Mouse (Mus musculus) natural killer cell, adult 2 months (primary cell): ENCODE measurements at regions not wholly inside any gene's neighbourhood (a gene's known extent, or its start where the extent isn't known, plus 50 kb on each side); places are given as distances from the start of the nearest gene placed in this dataset.

ENCODE experiments used
- DNase-seq, 2 experiments: peaks; one replicate each; pipeline ENCODE4 v3.0.0; 2022; ENCODE audit warnings: low spot score in 2 of 2

DNA sequence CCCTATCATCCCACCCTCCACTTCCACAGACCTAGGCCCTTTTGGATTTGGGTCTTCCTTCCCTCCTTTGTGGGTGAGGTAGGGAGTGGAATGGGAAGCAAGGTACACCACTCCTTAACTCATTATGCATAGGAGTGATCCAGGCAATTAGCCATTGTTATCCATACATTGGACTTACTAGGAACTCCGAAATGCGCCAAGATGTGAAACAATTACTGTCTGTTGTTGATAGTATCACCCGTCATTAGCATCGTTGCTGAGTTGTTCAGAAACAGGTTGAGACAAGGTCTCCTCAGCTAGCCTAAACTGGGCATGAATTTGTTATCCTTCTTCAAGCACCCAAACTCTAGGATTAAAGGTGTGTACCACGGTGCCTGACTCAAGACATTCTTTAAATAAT lies 246.3 kb upstream of the Hnrnpa3 start:
- DNase-seq: no peak

DNA sequence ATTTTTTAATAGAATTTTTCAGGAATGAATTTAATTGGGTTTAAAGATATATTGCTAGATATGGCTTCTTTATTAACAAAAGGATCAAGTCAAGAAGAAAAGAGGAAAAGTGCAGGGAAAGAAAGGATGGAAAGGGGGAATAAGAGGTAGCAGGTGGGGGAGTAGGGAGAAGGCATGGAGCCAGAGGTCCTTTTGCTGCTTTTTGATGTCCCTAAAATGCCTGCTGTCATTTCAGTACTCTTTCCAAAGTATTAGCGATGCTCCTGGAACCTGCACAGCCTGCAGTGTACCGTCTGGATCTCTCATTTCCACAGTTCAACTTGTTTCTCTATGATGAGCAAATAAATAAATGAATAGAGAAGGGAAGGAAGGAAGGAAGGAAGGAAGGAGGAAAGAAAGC lies 240.4 kb upstream of the Hnrnpa3 start:
- no peak for DNase-seq

DNA sequence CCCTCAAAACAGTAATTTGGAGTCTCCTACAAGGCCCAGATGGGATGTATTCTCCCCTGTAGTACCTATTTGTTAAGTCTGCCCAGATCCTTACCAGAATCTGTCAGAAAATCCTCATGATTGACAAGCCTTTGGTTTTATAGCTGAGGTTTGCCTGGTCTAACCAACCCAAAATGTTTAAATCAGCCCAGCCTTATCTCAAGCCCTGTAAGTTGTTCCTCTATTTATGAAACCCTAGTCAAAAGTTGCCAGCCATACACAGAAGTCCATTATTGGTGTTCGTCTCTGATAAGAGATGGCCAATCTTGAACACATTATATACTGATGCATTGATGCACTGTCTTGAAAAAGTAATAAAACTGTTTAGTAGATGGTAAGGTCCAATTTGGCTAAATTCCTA lies 239.9 kb upstream of the Hnrnpa3 start:
- no peak for DNase-seq

DNA sequence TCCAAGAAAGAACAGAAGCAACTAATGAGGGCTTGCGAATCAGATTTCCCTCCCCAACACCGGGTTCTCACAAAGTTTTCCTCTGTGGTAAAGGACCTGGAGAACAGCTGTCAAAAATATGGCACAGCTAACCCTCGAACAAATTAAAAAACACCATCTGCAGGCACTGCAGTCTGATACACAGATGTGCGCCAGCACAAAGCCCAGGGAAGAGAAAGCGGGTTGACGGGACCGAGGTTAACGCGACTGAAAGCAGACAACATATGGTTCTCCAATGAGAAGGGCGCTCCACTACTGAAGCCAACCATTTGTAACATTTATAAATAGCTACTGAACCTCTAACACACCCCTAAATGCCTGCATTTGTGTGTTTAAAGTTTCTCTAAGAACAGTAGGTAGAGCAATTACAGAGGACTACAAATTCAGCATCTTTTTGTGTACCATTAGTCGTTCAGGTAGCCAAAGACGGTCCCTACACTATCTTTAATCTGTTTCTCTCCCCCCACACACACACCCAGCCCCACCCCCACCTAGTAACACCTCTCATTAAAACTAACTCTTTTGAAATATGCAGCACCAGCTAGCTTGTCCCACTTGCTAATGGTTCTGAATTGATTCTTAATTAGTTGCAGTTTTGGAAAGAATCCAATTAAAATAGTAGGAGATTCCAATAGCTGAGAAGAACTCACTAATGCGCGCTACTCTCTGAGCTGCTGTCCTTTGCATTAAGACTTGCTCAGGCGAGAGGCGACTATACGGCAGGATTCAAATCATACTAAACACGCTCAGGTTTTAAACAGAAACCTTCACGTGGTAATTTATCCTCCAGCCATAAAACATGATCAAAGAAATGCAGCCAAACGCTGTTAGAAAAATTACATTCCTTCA lies 236.0 kb upstream of the Hnrnpa3 start:
- no peak for DNase-seq

DNA sequence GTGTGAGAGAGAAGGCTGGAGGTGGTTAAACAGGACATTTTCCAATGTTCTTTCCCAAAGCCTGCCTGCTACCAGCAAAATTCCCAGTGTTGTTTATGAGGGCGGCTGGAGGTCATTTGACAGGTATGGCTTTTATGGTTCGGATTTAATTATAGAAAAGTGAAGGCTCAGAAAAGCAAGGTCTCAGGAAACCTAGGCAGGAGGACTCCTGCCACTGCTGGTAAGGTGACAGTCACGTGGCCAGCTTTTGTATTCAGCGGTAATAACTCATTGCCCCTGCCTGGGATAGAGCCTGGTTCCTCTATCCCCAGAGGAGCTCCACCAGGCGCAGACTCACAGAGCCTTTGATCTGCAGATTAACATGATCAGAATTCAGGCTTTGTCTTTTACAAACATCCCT lies 235.2 kb upstream of the Hnrnpa3 start:
- DNase-seq: no peak

DNA sequence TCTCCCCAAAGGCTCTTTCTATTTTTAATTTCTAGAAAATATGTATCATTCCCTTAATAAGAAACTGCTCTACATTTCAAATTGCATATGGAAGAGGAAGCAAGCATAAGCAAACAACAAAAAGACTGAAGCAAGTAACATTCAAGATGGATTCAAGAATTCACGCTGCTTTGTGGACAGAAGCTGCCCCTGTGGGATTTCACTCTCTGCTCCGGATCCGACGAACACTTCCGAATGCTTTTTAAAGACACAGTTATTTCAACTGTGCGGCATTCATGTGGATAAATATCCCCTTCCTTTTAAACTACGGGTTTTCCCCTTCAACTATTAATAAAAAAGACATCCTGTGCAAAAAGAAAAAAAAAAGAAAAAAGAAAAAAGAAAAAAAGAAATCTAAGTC lies 234.7 kb upstream of the Hnrnpa3 start:
- DNase-seq: no peak

DNA sequence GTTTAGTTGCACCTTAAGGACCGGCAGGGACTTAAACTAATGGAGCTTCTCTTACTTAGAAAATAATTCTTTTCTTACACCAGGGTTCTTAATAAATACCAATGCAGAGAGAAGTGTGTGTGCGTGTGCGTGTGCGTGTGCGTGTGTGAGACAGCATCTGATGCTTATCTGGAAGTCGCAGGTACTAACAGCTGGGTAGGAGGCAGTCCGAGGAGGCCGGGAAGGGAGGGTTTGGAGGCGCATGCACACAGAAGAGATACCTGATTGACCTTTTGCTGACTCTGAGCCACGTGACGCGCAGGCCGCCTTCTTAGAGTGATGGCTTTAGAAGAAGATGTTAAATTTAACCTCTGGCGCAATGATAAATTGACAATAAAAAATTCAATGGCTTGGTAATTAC lies 234.2 kb upstream of the Hnrnpa3 start:
- DNase-seq: no peak

DNA sequence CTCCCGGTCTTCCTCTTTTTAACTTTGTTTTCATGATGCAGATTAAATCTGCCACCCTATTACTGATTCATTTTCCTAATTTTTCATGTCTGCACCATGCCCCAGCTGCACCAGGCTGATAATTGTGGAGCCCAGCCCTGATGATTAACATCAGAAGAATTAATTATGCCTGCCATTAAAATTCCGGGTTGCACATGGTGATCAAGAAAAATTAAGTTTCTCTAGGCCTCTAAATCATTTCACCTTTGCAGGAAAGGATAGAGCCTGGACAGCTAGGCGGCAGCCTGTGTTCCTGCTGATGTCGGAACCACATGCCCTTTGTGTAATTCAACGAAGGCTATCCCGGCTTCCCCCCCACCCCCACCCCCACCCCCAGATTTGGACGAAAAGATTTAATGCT lies 233.7 kb upstream of the Hnrnpa3 start:
- DNase-seq: no peak

DNA sequence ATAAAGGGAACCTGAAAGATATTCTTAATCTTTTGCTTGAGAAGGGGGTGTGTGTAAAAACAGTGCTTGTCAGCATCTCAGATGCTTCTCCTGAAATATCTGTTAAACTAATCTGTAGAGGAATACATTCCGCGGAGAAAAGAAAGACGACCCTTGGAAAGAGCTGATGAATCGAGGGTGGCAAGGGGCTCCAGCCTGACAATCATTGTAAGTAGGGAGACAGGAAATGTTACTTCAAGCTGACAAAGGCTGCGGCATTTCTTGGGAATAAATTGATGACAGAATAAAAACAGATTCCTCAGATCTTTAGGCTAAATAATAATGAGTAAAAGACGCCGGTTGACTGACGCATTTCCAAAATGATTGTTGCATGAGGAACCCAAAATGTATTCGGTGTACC lies 233.3 kb upstream of the Hnrnpa3 start:
- DNase-seq: no peak

DNA sequence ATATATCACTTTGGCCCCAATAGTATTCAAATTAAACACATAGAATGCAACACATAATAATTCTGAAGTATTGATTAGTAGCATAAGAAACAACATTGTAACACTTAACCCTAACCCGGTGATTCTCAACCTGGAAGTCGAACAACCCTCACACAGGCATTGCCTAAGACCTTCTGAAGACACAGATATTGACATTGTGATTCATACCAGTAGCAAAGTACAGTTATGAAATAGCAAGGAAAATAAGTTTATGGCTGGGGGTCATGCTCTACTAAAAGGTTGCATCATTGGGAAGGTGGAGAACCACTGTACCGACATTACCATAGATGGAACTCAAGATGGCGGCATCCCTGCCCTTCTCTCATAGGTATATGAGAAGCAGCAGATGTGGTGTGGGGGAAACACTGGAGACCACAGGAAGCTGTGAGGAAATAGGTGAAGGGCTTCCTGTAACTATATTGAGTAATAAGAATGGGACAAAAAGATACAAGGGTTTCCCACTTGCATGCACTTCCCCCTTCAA lies 231.1 kb upstream of the Hnrnpa3 start:
- DNase-seq: no peak

DNA sequence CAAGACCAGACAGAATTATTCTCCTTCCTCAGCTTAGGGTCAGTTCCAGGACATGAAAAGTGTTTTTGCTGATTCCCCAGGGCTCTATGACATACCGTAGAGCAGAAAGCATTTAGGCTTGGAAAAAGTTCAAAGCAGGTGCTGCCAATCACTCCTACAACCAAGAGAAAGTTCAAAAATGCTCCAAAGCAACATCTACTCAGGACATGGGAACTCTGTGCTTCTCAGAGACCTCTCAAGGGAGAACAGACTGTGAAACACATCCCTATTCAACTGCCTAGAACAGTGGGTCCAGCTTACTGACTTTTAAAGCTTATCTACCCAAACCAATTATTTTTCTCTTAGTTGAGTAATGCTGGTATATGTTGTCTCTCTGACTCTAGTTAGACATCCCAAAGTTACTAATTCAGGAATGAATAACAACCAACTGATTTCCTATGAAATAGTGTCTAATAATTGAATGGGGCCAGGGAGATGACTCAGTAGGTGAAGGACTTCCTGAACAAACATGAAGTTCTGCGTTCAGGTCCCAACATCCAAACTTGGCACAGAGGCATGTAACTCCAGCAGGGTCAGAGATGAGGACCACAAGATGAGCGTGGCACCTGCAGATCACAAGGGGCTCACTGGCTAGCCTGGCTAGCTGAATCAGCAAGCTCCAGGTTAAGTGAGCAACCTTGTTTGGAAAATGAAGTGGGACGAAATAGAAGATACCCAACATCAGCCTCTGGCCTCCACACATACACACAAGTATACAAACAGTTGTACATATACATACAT lies 228.7 kb upstream of the Hnrnpa3 start:
- DNase-seq: no peak

DNA sequence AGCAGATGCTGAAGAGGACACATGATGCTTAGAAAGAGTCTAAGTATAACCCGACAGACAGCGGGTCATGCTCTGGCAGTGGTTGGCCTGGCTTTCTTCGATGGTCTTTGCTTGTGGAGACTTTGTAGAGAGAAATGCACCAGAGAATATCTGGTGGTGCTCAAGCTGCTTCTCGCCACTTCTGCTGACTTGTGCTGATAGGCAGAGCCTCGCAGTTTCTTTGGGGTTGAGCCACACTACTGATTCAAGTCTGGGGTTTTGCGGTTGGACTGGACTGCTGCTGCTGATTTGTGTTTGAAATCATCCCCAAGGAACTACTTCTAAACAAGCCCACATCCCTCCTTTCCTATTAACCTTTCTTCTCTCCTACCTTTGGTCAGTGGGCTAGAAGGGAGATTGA lies 227.1 kb upstream of the Hnrnpa3 start:
- no peak for DNase-seq

DNA sequence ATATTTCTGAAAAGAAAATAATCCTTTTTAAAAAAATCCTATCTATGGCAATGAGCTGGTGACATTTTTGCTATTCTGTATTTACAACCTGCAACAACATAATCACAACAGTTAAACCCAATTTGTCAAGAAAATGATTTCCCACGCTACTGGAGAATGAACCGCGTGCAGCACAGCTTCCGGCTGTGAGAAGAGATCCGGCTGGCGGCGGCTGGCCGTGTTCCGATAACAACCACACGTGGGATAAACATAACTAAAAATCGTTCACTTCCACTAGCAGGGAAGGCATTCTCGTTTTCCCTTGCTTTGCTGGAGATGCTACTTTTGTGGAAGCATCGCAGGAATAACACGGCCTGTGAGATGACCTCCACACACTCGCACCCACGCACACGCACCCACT lies 224.5 kb upstream of the Hnrnpa3 start:
- DNase-seq: no peak

DNA sequence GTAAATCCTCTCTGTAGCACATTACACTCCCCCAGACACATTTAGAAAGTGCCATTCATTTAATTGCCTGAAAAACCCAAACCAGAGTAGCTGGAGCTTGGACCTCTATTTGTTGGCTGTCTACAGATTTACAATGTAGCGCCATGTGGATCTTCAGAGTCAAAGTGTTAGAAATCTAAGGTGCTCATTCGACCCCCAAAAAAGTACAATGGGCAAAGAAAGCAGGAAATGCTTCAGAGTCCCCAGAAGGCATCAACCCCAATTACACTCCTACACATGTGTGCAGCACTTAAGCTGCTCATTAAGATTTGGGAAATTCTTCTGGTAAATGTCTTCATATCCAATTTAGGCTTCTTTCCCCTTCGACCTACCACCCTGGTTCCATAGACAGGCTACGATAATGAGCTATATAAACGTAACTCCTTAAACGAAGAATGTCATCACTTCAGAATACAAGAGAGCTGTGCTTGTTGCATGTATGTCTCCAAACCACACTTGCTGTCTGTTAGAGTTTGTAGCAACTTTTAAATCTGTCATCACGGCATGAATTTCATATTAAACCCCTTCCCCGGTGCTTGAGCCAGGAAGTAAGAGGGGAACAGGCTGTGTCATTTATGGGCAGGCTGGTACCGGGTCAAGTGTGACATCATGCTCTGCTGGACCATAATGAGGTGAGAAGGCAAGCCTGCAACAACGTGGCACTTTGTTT lies 219.4 kb upstream of the Hnrnpa3 start:
- DNase-seq: no peak

DNA sequence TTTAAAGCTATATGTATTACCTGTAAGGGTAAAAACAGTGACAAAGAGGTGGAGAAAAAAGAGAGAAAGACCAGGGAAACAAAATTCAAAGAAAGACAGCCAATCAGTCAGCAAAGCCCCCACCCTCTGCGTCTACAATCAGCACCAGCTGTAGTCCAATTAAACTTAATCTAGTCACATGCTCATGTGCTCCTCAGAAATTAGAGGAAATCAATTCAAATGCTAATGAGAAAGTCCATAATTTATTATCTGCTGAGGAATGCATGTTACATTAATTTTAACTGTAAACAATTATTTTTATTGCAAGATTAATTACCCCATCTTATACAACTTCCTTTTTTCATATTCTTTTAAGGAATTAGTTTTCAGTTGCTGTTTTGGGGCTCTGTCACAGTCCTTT lies 216.4 kb upstream of the Hnrnpa3 start:
- DNase-seq: no peak

DNA sequence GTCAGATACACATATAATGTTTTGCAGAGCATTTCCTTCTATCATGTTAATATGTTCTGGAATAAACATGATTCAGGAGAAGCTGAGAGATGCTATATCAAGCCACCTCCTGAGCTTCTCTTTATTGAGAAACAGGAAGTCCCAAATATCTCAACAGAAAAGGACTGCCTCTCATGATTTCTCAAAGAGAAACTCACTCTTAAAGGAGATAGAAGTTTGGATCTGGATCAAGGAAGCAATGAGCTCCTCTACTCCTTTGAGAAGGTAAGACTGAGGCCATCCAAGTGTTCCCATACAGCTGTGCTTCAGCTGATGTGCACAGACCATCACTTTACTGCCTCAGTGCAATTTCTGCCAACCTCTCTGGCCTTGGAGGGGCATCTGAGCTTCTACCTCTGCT lies 213.9 kb upstream of the Hnrnpa3 start:
- DNase-seq: no peak

DNA sequence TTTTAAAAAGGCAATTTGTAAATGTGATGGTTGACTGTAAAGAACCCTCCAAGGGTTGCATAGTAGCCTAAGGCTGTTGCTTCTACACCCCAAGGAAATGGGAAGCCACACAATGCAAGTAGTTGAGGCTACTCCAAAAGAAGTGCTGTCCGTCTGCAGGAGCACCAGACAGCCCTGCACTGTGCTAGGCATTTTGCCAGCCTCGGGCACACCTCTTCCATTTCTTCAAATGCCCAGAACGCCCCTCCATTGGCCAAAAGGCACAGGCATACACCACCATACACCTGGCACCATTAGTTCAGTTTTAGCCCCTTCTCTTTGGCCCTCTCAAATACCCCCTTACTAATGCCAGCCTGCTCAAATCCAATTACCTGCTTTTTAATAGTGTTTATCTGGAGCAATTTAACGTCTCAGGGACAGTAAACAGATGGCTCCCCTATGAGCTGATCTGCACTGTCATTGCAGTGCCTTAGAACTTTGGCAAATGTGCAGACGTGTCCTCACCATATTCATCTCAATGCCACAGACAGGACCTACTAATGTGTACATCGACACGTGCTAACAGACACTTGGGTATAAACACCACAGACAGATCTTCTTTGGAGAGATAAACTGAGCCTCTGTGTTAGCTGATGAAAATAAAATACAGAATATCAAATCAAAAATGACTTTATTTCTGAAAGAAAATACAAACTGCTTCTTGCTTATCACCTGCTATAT lies 211.9 kb upstream of the Hnrnpa3 start:
- no peak for DNase-seq

DNA sequence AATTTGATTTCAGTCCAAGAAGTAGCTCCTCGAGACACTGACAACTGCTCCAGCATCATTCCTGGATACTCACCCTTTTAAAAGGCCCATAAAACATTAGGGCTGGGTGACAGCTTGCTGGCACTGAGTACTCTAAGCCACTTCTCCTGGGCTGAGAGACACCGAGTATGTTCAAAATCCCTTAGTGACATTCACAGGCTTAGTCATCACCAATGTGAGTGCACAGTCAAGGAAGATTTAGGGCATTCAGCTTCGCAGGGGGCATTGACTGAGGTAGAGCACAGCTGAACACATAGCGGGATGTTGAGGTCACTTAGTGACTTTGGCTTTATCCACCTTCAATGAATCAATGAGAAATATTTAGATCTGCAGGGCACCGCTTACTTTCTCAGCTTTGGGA lies 210.8 kb upstream of the Hnrnpa3 start:
- DNase-seq: no peak

DNA sequence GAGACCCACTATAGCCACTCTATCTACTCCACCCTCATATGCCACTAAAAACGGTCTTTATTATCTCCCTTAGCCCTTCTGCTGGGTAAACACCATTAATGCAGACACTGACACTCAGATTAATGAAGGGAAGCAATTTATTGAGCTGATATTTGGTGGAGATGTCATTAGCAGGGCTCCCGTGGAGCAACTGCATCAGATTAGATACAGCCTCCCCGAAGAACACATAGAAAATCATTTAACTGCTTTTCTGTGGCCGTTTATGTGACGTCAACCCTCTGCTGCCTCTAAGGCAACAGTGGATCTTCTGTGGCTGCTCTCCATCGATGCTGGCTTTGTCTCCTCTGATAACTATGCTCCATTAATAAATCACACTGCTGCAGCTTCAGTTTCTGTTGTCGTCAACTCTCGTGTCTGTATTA lies 207.2 kb upstream of the Hnrnpa3 start:
- DNase-seq: no peak

DNA sequence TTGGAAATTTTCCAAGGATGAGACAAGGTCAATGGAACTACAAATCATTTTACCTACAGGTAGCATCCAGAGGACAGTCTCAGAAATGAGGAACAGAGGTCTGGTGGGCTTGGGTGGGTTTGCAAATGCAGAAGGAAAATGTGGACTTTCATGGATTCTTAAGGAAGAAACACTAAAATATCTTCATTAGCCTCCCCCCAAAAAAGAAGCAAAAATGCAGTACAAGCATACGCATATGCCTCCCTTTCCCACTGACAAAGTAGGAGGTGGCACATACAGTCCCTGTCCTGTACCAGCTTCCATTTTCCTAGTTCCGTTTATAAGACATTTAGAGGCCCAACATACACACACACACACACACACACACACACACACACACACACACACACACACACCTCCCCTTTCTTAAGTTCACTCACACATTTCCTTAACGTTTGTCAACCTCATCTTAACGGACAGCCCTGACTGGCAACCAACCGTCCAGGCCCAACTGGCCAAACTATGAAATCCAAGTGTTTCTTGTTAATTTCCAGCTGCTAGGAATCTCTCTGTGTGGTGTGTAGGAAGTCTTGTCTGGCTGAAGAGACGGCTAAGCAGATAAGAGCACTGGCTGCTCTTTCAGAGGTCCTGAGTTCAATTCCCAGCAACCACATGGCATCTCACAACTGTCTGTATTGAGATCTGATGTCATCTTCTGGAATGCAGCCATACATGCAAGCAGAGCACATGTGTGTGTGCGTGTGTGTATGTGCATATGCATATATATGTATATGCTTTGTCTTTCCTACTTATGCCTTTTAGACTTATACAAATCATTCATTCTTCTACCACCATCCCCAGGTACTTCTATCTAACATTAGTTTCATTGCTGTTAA lies 206.6 kb upstream of the Hnrnpa3 start:
- no peak for DNase-seq

DNA sequence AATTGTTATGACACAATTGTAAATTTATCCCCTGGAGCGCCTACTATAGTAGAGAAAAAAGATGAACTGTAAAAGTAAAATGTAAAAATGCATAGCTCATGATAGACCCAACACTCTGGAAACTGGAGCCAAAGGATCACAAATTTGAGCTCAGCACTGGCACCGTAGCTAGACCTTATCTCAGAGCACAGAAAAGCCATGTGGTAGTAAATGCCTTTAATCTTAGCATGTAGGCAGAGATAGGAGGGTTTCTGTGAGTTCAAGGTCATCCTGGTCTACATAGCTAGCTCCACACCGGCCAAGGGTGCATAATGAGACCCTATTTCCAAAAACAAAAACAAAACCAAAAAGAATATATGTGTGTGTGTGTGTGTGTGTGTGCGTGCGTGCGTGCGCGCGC lies 203.6 kb upstream of the Hnrnpa3 start:
- DNase-seq: no peak
